Mouse (Mus musculus) liver, embryonic 18 days (tissue): ENCODE results near the gene Fam241a. TPM values are rescaled to one million over a fixed set of nuclear protein-coding genes. Genes with fewer than 3 reads are reported as not detected.

Source experiments
- polyA plus RNA-seq: library from polyadenylated mRNA; depleted of rRNA; stranded (reverse); fragments of >200 nt; gene quantifications from 2 replicates; pipeline ENCODE4 v1.2.3, GENCODE M21; 2012; rRNA removed

Gene Fam241a
- polyA plus RNA-seq = 15.9 and 16.1 TPM in 2 replicates

DNA sequence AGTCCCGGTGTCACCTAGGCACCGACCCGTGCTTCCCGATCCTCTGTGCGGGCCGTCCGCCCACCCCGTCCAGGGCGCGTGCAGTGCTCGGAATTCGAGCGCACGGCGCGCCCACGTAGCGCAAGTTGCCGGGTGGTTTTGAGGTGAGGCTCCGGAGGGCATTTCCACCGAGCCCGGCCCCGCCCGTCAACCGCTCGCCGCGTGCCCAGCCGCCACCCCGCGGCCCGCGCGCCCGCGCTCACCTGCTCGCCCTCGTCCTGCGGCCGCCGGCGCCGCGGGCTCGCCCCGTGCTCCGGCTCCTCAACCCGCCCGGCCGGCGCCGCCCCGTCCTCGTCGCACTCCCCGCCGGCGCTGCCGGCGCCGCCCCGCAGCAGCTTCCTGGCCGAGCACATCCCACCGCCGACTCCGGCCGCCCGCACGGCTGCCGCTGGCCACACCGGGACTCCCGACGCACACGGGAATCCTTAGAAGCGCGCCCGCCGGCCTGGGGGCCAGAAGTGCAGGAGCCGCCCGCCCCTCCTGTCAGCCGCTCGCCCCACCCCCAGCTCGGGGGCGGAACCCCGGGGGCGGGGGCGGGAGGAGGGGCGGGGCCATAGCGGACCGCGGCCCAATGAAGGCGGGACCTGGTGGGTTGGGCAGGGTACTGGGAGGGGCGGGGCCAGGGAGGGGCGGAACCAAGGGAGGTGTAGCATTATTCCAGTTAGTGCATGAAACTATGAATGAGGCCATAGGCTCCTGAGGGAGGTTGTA is at the start of gene Fam241a:
Gene Fam241a, minus strand, starts transcription at position 533 of the 750 bp plus-strand sequence.

DNA sequence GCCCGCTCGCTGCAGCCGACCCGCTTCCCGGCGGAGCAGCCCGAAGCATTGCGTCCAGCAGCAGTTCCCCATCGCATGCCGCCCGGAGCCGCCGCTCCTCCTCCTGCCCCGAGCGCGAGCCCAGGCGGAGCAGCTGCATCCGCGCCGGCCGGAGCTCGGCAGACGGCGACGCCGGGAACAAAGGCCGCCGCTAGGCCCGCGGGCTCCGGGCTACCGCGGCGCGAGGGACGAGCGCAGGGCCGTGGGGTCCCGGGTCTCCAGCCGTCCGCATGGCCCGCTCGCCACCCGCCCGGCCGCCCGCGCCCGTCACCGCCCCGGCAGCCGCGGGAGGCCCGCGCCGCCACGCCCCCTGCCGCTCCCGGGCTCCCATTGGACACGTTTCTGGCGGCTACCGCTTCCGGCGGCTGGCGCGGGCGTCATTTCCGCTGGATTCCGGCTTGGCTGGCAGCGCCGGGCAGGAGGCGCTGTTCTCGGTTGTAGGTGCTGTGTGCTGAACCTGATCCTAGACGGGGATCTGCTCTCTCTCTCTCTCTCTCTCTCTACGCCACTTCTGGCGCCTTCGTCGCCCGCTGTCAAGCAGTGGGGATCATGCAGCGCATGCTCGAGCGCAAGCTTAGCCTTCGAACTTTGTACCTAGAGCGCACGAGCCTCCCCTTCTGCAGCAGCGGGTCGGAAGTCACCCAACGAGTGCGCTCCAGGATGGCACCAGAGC is 58.8 kb downstream of the Fam241a start, which contains the start of gene Ap1ar:
Gene Ap1ar, minus strand, starts transcription at position 370 of the 712 bp plus-strand sequence.

Other genes starting within 250 kb of the Fam241a start
- gene Alpk1, start 115.8 kb downstream of the Fam241a start, polyA plus RNA-seq = 1.0 and 1.1 TPM in 2 replicates
- 8.6 and 10.2 TPM in 2 replicates for gene Tifa, start 106.5 kb downstream of the Fam241a start, polyA plus RNA-seq
- gene Ap1ar, start 58.8 kb downstream of the Fam241a start, polyA plus RNA-seq = 10.5 and 11.4 TPM in 2 replicates